Mouse (Mus musculus) forebrain, embryonic 14.5 days (tissue): ENCODE measurements around the gene Gm20503. TPM values are rescaled to one million over a fixed set of nuclear protein-coding genes. Genes with fewer than 3 reads are reported as not detected.

Source experiments
- ATAC-seq: fragments of 200-750 bp; cut with Nextera tagmentation; 2 replicates; pipeline ENCODE4 v1.8.0; 2017; ENCODE audit warnings: mild to moderate bottlenecking, moderate library complexity
- DNase-seq: peaks from one replicate; pipeline ENCODE4 v3.0.0-alpha.2; 2015; ENCODE audit warnings: low spot score
- H3K27ac ChIP-seq: fragments of 300-500 bp; sonication (generic); 2 replicates; pipeline ENCODE4 v1.5.1; 2014; ENCODE audit warnings: low read depth, mild to moderate bottlenecking, control low read depth, low read length, moderate library complexity
- H3K27me3 ChIP-seq: fragments of 300-500 bp; sonication (generic); replicated peaks from 2 replicates; pipeline ENCODE4 v1.6.1; 2014; ENCODE audit warnings: low read length, control low read depth, mixed read lengths; ENCODE audit not compliant: control insufficient read depth, insufficient read depth
- H3K36me3 ChIP-seq: fragments of 300-500 bp; sonication (generic); 2 replicates; pipeline ENCODE4 v1.6.1; 2014; ENCODE audit warnings: low read length, control low read depth; ENCODE audit not compliant: control insufficient read depth, insufficient read depth
- H3K4me1 ChIP-seq: fragments of 300-500 bp; sonication (generic); 2 replicates; pipeline ENCODE4 v1.6.1; 2014; ENCODE audit warnings: antibody characterized with exemption, low read length, control low read depth; ENCODE audit not compliant: control insufficient read depth, insufficient read depth
- H3K4me2 ChIP-seq: fragments of 300-500 bp; sonication (generic); 2 replicates; pipeline ENCODE4 v1.6.1; 2014; ENCODE audit warnings: mild to moderate bottlenecking, control low read depth, low read length
- H3K4me3 ChIP-seq: fragments of 300-500 bp; sonication (generic); 2 replicates; pipeline ENCODE4 v1.5.1; 2014; ENCODE audit warnings: low read depth, low read length, control low read depth
- H3K9ac ChIP-seq: fragments of 300-500 bp; sonication (generic); 2 replicates; pipeline ENCODE4 v1.6.1; 2014; ENCODE audit warnings: mild to moderate bottlenecking, low read length, control low read depth, moderate library complexity
- H3K9me3 ChIP-seq: fragments of 300-500 bp; sonication (generic); replicated peaks from 2 replicates; pipeline ENCODE4 v1.6.1; 2016; ENCODE audit warnings: low read length, control low read depth, mixed read lengths; ENCODE audit not compliant: control insufficient read depth
- WGBS: fragments of 180-500 bp; shearing (Covaris S2); extraction: QIAGEN DNeasy Blood & Tissue Kit; methylation state at CpG from one replicate; pipeline ENCODE4 v1.1.7; 2014; 5-methylcytosine and 5-hydroxymethylcytosine counted together
- polyA plus RNA-seq: library from polyadenylated mRNA; unstranded; fragments of >200 nt; fragmentation: Nextera tagmentation; extraction: Ambion mirVana; gene quantifications from 2 replicates; pipeline ENCODE4 v1.2.1, GENCODE M21; 2014

The Gm20503 gene
- polyA plus RNA-seq, 1 experiment from 2014 or later: 5.3 TPM

DNA sequence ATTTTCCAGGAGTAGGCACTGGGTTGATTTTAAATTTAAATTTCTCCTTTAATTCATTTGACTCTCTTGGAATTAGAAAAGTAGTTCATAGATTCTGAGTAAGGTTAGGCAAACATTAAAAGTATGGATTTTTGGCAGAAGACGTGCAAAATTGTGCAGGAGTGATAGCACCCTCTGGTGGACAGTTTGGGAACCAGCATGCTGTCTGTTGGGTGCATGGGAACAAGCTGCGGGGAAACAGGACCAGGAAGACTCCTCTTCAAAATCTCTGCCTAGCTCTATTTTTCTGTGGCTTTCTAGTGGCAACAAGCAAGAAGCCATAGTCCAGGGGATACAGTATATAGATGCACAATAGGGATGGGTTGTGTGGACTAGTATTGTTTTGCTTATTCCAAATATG, 3.3 kb upstream of the Gm20503 start:
- 11% methylated on average over 2 of the region's 2 CpGs for WGBS
- Histone ChIP-seq H3K27ac (no peak overlapping the region), H3K36me3 (no peaks in the 10 kb centered on the region), H3K4me2 (no peak overlapping the region), H3K9me3 (no peaks in the 10 kb centered on the region), H3K4me3 (no peak overlapping the region), H3K27me3 (no peaks in the 10 kb centered on the region), H3K4me1 (peaks cover 10% of the 10 kb centered on the region), H3K9ac (no peak overlapping the region)
- DNase-seq: peak; percentile 78
- ATAC-seq: no peak

DNA sequence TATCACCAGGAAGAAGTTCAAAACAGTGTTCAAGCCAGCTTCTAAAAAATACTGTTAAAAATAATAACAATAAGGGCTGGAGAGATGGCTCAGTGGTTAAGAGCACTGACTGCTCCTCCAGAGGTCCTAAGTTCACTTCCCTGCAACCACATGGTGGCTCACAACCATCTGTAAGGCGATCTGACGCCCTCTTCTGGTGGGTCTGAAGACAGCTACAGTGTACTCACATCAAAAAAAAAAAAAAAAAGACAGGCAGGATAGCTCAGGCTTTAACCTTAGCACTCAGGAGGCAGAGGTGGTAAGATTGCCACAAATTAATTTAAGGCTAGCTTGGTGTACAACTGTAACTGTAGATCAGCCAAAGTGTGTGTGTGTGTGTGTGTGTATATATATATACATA, 2.4 kb upstream of the Gm20503 start:
- DNase-seq (no peak), ATAC-seq (no peak)
- H3K9me3 ChIP-seq: no peaks in the 10 kb centered on the region
- 0% methylated on average over 2 of the region's 2 CpGs for WGBS
- no peak overlapping the region for H3K27ac ChIP-seq
- no peaks in the 10 kb centered on the region for H3K36me3 ChIP-seq
- H3K4me1 ChIP-seq: peaks cover 11% of the 10 kb centered on the region
- no peaks in the 10 kb centered on the region for H3K27me3 ChIP-seq
- no peak overlapping the region for H3K4me3 ChIP-seq
- no peak overlapping the region for H3K4me2 ChIP-seq
- no peak overlapping the region for H3K9ac ChIP-seq

DNA sequence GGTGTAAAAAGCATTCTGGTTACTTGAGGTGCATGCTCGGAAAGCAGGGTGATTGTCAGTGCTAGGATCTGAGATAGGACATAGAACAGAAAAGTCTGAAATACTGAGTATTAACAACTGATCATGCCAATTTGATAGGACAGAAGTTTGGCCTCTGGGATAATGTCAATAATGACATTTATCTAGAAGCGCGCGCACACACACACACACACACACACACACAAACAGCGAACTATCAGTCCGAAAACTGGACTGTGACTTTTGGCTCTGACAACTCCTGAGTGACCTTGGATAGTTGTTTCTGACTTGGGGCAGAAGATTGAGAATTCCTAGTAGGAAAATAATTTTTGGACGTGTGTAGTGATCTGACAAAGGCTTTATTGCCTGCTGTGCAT, 793 bp downstream of the Gm20503 start:
- H3K4me3 ChIP-seq: peak overlapping the region; percentile 92
- peaks cover 11% of the 10 kb centered on the region for H3K4me1 ChIP-seq
- H3K36me3 ChIP-seq: no peaks in the 10 kb centered on the region
- H3K9me3 ChIP-seq: no peaks in the 10 kb centered on the region
- ATAC-seq (no peak), DNase-seq (no peak)
- peak overlapping the region; percentile 89 for H3K9ac ChIP-seq
- H3K27me3 ChIP-seq: no peaks in the 10 kb centered on the region
- H3K4me2 ChIP-seq: peak overlapping the region; percentile 87
- WGBS: 35% methylated on average over 7 of the region's 7 CpGs
- H3K27ac ChIP-seq: no peak overlapping the region

DNA sequence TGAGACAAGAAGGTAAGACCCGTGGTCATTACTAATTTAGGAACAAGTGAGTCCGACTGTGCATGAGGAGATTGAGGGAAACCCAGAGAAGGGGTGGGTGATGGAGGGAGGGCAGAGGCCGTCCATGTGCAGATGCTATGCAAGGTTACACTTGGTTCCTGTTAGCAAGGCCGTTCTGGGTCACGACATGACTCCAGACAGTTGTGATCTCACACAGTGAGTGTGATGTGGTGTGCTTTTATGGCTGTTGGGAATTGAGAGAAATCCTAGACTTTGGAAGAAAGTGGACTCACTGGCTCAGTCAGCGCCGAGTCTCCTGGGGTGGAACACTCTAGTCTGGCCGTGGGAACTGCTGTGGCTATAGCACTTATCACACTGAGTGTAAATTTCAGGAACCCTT, 3.2 kb downstream of the Gm20503 start:
- no peaks in the 10 kb centered on the region for H3K36me3 ChIP-seq
- DNase-seq: no peak
- H3K9ac ChIP-seq: no peak overlapping the region
- H3K4me2 ChIP-seq: no peak overlapping the region
- WGBS: 78% methylated on average over 8 of the region's 8 CpGs
- H3K4me3 ChIP-seq: no peak overlapping the region
- no peak overlapping the region for H3K27ac ChIP-seq
- H3K4me1 ChIP-seq: peaks cover 11% of the 10 kb centered on the region
- H3K9me3 ChIP-seq: no peaks in the 10 kb centered on the region
- ATAC-seq: no peak
- no peaks in the 10 kb centered on the region for H3K27me3 ChIP-seq

DNA sequence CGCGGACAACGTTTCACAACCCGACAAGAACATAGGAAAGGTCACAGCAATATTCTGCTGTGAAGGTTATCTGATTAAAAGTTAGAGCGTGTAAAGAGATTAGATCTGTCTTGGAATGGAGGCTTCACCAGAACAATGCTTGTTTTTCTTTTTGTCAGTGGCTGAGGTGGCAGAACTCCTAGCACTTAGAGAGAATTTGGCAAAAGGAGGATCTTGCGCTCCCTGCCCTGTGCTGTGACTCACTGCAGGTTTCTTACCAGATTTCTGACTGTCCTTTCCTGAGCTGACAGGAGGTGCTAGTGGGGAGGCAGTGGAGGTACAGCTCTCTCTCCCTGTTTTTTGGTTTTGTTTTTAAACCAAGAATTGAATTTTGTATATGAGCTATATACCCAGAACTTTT, 4.0 kb downstream of the Gm20503 start:
- H3K4me3 ChIP-seq: no peak overlapping the region
- H3K36me3 ChIP-seq: no peaks in the 10 kb centered on the region
- DNase-seq: no peak
- no peaks in the 10 kb centered on the region for H3K27me3 ChIP-seq
- ATAC-seq: no peak
- H3K4me2 ChIP-seq: no peak overlapping the region
- WGBS: 84% methylated on average over 6 of the region's 6 CpGs
- H3K9ac ChIP-seq: no peak overlapping the region
- H3K27ac ChIP-seq: no peak overlapping the region
- H3K9me3 ChIP-seq: no peaks in the 10 kb centered on the region
- H3K4me1 ChIP-seq: peaks cover 11% of the 10 kb centered on the region

DNA sequence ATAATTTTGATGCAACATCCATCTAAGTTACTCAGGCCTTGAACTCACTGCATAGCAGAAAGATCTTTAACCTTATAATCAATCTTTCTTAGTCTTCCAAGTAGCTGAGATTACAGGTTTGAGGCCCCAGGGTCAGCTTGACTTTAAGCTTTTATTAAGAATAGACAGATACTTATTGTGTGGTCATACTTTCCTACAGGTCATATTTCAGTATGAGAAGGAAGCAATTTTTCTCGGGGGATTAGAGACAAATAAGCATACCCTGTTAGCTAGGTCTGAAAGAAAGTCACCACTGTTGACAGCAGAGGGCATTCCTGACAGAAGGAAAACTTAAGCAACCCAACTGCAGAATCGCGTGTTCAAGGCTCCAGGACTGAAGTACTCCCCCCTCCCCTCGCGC, 5.0 kb downstream of the Gm20503 start:
- 86% methylated on average over 5 of the region's 5 CpGs for WGBS
- DNase-seq: no peak
- no peak overlapping the region for H3K4me3 ChIP-seq
- H3K27ac ChIP-seq: no peak overlapping the region
- peaks cover 11% of the 10 kb centered on the region for H3K4me1 ChIP-seq
- H3K27me3 ChIP-seq: no peaks in the 10 kb centered on the region
- no peak overlapping the region for H3K9ac ChIP-seq
- H3K4me2 ChIP-seq: no peak overlapping the region
- no peaks in the 10 kb centered on the region for H3K36me3 ChIP-seq
- ATAC-seq: no peak
- no peaks in the 10 kb centered on the region for H3K9me3 ChIP-seq

DNA sequence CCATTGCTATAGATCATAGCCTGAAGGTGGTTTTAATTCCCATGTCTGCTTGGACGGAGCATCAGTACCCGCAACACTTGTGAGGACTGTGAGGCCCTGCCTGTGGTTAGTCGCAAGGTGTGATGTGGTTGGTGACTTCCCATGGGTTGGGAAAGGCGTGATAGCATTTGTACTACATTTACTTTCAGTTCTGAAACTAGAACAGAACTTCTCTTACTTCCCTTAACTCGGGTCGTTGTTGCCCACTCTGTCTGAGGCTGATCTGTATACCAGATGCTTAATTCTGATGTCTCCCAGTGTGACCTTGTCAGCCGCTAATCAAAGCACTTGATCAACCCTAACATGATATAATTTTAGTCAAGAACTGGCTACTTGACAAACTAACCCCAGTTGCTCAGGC, 6.2 kb downstream of the Gm20503 start:
- Histone ChIP-seq H3K9me3 (no peaks in the 10 kb centered on the region), H3K27ac (no peak overlapping the region), H3K36me3 (no peaks in the 10 kb centered on the region), H3K9ac (no peak overlapping the region), H3K4me3 (no peak overlapping the region), H3K4me2 (no peak overlapping the region), H3K4me1 (peaks cover 6% of the 10 kb centered on the region), H3K27me3 (no peaks in the 10 kb centered on the region)
- DNase-seq: no peak
- WGBS: 96% methylated on average over 7 of the region's 7 CpGs
- no peak for ATAC-seq

DNA sequence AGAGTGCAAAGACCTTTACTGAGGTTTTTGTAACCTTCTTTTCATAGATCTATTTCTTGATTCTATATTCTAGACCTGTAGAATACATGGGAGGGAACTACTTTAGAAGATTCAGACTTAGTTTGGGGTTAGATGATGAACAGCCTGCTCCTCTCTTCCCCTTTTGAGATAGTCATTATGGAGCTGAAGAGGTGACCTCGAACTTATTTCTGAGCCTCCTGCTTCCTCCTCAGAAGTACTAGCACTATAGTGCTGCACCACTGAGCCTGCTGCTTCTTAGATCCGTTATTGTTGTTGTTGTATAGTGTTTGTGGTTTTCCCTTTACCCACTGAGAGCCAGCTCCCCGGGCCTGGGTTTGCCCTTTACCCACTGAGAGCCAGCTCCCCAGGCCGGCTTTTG, 6.7 kb downstream of the Gm20503 start:
- Histone ChIP-seq H3K36me3 (no peaks in the 10 kb centered on the region), H3K4me2 (no peak overlapping the region), H3K4me1 (peaks cover under 1% of the 10 kb centered on the region; the same call in 1 of the 2 replicates), H3K9ac (no peak overlapping the region), H3K27me3 (no peaks in the 10 kb centered on the region), H3K9me3 (no peaks in the 10 kb centered on the region), H3K27ac (no peak overlapping the region), H3K4me3 (no peak overlapping the region)
- DNase-seq: no peak
- no peak for ATAC-seq
- 71% methylated on average over 4 of the region's 4 CpGs for WGBS

DNA sequence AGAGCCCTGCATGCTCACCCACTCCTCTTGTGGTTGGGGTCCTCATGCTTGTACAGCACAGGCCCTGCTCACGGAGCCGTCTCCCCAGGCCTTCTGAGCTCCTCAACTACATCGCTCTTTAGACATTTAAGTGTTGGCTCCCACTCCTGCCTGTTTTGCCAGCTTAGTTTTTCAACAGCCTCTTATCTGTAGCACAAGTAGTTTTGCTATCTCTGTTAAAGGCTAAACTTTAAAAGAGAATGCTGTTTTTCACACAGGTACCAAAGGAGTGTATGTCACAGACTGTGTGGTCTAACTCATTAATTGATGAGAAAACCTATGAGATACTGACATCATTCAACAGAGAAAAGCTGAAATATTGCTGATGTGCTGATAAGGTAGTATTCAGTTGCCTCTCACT, 8.4 kb downstream of the Gm20503 start:
- Histone ChIP-seq H3K9ac (no peak overlapping the region), H3K36me3 (no peaks in the 10 kb centered on the region), H3K9me3 (no peaks in the 10 kb centered on the region), H3K4me2 (no peak overlapping the region), H3K4me1 (no peaks in the 10 kb centered on the region), H3K4me3 (no peak overlapping the region), H3K27ac (no peak overlapping the region), H3K27me3 (no peaks in the 10 kb centered on the region)
- 87% methylated on average over 3 of the region's 3 CpGs for WGBS
- no peak for DNase-seq
- no peak for ATAC-seq
